Mouse (Mus musculus) embryo, embryonic 11.5 days (tissue): Measurements from ENCODE around the gene Mslnl.
"Not testable (repeated sequence)": the region's sequence is repeated elsewhere in the genome, so short reads cannot be mapped to it uniquely, and the experiment has no call there.

Experiments
- DNase-seq: peaks from one replicate; pipeline ENCODE4 v3.0.0-alpha.2; 2012; ENCODE audit warnings: low read depth, low spot score

Mslnl gene

DNA sequence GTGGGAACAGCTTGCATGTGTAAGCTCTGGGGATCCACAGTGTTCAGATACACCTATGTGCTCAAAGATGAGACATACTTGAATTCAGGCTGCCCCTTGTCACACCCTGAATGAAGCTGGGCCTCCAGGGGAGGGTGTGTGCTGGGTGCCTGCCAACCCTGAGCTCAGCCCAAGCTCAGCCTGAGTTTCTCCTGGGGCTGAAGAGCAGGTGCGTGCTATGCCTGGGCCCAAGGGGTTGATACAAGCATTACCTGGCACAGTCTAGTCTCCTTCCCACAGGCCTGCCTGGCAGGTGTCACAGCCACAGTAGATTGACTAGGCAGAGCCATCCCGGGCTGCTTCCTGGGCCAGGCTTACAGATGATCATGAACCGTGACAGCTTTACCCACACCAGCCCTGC, at the start of gene Mslnl:
Gene Mslnl (plus strand): TSS at position 298 of the 400 bp plus-strand sequence.
- DNase-seq: no peak

DNA sequence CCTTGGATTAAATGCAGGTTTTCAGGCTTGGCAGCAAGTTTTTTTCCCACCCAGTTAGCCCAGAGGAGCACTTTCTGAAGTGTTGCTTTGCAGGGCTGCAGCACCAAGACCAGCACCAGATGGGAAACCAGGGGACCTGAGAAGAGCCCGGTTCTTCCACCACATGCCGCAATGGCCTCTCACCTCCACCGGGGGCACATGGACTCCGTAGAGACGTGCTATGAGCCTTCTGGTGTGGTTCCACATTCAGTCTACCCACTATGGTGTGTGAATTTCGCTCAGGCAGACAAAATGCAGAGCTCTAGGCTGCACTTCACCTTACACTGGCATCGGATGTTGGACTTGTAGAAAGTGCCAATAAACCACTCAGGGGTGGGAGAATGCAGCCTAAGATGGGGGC, 49.5 kb upstream of the Mslnl start:
- DNase-seq: no peak

DNA sequence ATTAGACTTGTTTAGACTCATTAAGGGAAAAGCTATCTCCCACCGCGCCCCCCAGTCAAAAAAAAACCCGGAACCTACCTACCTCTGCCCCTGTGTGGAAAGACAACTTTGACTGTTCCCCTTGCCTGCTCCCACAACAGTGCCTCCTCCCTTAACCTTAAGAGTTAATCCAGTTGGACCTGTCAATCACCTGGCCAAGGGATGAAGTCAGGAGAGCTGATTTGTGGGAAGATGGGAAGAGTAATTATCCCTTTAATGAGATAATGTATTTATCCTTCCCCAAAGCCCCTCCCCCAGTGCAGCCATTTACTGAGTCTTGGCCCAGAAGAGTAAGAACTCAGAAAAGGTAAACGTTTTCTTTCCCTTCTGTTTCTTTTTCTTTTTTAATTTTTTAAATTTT, 46.9 kb upstream of the Mslnl start:
- DNase-seq: no peak

DNA sequence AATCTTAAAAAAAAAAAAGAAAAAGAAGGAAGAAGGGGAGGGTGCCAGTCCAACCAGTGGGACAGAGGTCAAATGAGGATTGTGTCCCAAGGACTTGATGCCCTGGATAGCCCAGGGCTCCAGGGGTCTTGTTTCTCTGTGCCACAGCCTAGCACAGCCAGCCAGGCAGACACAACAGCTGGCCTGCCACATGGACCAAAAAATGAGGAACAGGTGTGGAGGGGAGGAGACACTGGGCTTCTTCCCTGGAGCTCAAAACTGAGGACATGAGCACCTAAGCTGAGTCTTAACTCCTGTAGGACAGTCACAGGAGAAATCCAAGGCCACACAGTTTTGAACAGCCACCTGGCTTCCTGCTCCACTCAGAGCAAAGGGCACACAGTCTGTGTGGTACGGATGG, 39.6 kb upstream of the Mslnl start:
- no peak for DNase-seq

DNA sequence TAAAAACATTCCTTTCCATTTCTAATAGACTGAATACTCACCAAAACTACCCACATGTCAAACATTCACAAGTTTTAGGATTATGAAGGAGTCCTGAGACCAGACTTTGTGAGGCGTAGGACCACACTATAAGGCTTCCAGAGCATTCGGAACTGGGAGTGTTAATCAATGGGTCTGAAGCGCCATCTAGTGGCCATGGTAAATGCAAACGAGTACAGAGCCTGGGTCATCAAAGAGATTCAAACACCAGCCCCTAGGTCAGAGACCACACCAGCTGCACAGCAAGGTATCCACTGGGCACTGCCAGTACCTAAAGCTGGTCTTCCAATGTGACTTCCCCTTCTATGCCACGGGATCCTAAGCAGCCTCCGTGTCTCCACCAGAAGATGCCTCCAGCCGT, 37.4 kb upstream of the Mslnl start:
- peak; percentile 72 for DNase-seq

DNA sequence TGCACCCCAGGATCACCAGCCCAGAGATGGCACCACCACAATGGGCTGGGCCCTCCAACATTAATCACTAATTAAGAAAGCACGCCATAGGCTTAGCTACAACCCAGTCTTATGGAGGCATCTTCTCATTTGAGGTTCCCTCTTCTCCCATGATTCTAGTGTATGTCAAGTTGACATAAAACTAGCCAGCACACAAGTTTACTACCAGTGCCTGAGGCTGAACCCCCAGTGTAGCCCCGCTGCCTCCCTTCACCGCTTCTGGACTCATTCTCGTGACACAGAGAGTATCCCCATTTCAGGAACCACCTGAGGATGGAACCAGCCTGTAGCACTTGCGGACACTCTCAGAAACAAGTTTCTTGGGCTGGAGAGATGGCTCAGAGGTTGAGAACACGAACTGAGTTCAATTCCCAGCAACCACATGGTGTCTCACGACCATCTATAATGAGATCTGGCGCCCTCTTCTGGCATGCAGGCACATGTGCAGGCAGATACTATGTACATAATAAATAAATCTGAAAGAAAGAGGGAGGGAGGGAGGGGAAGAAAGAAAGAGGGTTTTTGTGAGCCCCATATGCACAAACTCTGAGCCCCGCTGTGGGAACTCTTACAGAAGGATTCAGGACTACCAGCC, 34.9 kb upstream of the Mslnl start:
- no peak for DNase-seq

DNA sequence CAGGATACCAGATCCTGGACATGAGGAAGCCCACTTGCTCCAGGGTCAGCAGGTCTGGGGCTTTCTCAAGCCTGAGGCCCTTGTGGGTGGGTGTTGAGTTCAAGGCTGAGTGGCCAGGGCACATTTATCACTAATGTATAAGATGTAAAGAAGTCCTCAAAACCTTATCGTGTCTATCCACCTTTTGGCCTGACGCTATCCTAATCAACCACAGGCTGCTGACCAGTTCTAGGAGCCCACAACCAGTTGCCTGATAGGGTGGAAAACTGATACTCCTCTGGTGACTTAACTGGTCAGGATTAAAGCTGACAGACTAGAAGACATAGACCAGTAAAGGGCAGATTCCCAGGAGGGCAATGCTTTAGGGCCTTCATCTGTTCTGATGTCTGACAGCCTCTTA, 25.8 kb upstream of the Mslnl start:
- no peak for DNase-seq

DNA sequence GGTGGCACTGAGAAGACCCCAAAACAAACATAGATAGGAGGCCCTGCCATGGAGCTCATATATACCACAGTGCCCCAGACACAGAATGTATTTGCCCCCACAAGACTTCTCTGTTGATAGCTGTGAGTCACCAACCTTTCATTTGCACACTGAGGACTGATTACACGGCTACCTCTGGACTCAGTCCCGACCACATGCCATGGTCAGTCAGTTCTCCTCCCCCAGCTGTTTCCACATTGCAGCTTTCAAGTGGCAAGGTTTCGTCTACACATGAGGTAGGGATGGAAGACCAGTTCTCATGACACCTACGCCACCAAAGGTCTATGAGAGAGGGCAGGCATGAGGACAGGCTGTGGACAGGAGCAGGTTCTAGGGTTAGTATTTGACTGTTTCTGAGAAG, 24.7 kb upstream of the Mslnl start:
- no peak for DNase-seq

DNA sequence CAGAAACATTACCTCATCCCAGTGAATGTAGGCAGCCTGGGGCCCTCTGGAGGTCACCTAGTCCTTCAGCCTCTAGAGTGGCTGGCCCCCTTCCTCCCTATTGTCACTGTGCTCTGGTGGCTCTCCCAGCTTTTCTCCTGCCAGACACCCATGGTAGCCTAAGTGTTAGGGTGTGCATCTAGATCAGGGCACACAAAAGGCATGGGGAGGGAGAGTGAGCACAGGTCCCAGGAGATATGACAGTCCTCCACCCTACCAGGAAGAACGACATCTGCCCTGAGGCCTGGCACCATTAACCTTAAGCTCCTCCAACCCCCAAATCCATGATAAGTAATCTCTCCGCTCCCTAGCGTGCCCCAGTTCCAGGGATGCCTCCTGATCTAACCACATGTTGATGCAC, 20.2 kb upstream of the Mslnl start:
- DNase-seq: no peak

DNA sequence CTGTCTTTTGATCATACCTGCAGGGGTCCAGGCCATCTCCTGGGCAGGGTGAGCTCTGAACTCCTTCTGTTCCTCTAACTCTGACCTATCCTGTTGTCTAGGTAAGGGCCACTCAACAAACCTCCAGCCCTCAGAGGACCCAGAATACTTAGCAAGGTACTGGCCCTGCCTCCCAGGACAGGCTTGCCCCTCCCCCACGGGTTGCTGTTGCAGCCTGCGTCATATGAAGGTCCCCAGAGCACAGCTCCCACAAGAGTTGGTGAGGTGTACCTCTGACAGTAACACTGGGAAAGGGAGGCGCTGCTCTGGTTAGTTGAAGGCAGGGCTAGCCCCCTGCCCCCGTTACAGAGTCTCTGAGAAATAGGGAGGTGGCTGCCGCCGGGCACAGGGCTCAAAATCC, 19.7 kb upstream of the Mslnl start:
- no peak for DNase-seq

DNA sequence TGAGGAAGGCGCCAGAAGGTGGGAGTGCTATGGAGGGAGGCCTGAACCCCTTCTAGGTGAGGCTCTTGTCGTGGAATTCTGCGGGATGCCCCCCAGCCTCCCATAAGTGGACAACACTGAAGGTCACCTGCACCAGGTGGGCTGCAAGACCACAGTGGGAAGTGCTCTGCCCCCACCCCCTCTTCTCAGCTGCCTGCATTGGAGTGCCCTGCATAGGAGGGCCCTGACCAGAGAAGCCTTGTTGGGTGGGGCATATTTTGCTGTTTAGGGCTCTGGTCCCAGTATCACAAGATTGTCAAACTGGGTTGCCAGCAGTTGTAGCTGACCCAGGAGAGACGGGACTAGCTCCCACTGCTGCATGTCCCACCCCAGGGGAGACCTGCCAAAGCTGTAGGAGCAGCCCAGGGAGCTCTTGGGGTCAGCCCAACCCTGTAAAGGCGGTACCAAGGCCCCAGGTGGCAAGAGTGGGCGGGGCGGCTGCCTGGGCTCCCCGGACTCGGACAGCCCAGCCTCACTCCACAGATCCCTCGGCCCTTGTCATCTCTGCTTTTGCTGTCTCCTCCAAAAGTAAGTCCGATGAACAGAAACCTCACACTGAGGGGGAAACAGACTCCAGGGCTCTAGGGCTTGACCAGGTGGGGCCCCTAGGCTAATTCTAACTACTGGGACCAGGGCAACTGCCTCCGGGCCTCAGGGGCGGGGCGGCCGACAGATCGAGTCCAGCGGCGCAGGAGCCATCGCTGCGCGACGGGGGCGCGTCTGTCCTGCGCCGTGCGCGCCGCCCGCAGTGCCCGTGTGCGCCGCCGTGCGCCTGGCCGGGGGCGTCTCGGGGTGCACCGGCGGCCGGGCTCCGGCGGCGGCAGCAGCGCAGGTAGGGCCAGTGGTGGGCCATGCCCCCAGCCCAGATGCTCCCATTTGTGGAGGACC, 18.9 kb upstream of the Mslnl start, which contains the start of gene Gng13:
Gene Gng13 (plus strand): TSS at position 461 of the 927 bp plus-strand sequence.
- no peak for DNase-seq

DNA sequence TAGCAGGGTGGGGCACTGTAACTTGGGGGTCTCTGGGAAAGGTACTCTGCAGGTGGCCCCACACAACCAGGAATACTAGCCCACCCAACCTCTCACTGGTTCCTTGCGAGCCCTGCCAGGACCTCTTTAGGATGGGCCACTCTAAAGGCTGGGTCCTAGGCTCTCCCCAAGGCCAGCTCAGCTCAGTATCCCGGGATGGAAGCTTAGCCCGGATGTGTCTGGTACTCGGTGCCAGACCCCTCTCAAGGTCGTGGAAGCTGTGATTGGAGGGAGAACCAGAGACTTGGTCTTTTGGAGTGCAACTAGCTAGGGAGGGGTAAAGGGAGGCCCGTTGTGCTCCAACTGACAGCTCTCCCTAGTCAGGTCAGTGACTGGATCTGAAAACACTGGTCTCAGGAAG, 18.2 kb upstream of the Mslnl start:
- no peak for DNase-seq

DNA sequence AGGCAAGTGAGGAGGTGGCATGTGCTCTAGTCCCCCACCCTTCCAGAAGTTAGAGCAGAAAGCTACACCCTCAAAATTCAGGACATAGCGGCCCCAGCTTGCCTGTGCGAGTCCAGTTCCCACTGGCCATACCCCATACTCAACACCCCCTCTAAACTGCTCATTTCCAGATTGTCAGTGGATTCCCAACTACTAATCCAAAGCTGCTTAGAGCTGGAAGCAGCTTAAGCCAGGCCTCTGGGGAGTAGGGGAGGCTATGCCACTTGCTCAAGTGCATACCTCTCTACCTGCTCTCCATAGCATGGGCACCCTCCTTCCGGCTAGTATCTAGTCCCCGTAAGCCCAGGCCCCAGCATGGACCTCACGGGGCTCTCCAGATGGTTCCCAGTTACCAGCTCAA, 14.4 kb upstream of the Mslnl start:
- no peak for DNase-seq

DNA sequence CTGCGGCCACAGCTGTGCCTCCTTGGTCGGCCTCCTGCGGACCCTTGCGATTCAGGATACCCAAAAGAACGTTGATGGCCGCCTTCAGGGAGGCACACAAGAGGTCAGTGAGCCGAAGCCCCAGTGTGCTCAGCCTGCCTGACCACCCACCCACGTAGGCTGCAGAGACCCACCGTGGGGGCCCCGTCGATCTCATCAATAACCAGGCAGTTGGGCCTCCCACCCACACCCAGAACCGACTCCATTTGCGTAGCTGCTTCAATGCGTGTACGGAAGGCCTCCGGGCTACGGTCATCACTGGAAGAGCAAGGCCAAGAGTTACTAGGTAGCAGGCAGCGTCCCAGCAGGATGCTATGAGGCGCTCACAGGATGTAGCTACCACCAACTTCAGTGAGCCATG, 12.4 kb upstream of the Mslnl start:
- no peak for DNase-seq

DNA sequence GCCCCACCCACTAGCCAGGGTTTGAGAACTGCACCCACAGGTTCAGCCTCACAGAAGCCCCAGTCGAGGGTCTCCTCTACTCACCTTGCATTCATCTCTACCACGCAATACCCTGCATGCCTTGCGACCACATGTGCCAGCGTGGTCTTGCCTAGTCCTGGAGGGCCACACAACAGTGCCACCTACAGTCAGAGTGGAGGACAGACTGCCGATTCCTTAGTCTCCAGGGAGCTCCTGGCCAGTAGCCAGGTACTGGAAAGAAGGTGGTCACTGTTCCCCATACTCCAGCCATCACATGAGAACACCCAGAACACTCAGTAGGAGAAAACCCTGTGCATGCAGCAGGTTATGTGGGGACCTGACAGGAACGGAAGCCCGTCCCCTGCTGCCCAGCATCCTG, 11.9 kb upstream of the Mslnl start:
- no peak for DNase-seq

DNA sequence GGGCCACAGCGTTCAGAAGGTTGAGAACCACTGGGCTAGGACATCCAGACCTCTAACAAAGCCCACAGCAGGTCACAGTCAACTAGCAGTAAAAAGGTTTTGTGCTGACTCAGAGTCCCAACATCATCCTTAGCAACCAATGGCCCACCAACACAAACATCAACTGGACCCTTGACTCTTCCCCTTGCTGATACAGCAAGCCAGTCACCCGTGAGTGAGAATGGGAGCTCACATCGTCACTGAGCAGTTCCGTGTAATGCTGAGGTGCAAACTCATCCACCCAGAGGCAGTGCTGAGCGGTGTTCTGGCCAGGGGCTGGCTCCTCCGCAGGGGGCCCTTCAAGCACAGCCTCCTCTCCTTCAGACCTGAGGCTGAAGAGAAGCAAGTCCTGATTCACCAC, 10.6 kb upstream of the Mslnl start:
- DNase-seq: no peak

DNA sequence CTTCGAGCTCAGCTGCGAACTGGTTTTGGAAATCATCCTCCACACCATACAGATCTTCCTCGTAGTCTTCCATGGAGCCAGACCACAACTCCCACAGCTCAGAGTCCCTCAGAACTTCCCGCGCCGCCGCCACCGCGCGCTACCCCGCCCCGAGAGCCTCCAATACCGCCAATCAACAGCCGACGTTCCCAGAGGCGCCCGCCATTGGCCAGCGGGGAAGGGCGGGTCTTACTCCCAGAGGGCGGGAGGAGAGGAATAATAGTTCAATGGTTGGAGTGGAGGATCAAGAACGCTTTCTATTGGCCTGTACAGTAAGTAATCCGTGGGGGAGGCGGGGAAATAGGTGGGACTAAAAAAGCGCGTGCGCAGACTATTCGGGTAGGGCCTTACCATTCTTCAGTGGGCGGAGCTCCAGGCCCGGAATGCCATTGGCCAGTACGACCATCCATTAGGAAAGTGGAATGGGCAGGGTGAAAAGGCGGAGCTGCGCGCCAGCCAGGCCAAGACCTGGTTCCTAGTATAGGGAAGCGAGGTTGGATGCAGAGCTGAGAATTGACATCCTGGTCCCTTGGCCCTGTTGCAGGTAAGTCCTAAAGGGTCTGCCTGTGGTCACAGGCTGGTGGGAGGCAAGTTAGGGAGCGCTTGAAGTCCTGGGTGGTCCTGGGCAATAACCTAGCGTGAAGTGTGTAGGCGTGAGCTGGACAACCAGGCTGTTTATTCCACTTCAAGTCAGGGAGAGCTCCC, 8.4 kb upstream of the Mslnl start, which contains the start of the genes Chtf18 and Rpusd1:
Gene Chtf18 (minus strand): TSS at position 155 of the 744 bp plus-strand sequence.
Gene Rpusd1 (plus strand): TSS at position 406 of the 744 bp plus-strand sequence.
- peak; percentile 99 for DNase-seq

DNA sequence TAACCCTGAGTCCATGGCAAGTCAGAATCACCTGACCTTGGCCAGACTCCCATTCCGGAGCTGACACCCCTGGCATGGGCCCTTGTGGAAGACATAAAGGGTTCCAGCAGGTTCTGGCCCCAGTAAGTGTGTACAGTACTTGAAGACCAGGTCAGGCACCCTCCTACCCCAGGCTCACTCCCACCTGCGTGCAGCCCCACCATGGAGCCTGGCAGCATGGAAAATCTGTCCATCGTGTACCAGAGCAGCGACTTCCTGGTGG, 7.9 kb upstream of the Mslnl start:
- no peak for DNase-seq

DNA sequence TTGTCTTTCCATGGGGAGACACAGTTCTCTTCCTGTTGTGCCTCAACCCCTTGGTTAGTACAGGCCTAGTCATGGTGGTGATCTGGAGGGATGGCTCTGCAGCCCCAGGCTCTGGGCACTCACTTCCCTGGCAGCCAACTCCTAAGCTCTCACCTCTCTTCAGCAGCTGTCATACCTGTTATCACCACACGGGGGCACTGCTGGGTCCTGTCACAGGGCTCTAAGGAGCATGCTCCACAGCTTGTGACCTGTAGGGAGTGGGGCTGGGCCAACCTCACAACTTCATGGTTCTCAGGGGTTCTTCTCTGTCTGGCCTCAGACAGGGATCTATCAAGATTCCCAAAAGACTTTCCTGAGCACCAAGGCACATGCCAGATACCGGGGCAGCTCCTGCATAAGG, 3.8 kb upstream of the Mslnl start:
- DNase-seq: peak; percentile 80

DNA sequence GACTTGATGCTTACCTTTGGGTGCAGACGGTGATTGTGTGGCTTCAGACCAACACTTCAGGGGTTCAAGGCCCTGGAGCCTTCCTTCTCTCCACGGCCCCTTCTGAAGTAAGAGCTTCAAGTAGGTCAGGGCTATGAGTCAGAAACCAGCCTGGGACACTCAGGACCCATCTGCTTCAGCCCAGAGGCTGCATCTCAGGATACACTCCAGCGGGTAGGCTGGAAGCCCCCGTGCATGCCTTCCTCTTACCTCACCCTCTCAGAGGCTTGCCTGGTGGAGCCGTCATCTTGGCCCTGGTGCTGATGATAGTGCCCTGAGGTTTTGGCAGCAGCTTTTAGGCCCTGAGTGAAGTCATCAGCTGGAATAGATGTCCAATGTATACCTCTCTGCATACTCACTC, 596 bp upstream of the Mslnl start:
- DNase-seq: no peak

DNA sequence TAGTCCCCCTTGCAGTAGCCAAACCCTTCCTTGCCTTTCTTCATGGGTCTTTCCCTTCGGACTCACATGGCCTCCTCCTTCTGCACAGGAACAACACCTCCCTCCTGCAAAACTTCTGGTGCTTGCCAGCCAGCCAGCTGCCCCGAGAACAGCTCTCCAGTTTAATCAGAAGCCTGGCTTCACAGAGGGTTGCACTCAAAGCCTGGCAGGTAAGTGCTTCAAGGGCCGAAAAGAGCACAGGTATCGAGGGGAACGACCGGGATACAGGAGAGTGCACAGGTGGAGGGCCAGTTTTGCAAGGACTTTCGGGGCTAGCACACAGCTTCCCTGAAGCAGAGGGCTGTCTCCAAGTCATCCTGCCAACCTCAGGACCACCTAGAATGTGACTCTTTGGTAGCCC, 3.0 kb downstream of the Mslnl start:
- DNase-seq: no peak

DNA sequence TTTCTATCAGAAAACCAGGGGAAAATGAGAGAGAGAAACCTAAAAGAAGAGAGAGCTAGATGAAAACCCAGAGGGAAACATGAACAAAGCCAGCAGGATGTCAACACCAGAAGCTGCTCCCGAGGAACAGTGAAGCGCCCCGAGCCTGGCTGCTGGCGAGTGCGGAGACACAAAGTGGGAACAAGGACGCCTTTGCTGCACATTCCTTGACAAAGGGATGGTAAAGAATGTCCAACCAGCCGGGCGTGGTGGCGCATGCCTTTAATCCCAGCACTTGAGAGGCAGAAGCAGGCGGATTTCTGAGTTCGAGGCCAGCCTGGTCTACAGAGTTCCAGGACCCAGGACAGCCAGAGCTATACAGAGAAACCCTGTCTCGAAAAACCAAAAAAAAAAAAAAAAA, 5.6 kb downstream of the Mslnl start:
- DNase-seq: not testable (repeated sequence)

DNA sequence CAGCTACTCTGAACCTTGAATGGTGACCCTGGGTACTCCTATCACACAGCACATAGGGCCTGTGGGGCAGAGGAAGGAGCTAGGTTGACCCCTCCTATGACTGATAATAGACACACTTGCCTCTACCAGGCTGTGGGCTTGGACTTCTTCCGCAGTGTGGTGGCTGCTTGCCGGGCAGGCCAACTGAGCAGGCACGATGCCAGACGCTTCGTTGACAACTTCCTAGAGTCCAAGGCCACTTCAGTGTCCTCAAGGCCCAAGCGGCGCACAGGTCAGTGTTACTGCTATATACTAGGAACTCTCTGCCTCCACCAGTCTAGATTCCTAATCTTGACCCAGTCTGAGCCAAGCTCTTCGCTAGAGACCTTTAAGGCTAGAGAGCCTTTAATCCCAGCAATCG, 8.0 kb downstream of the Mslnl start:
- DNase-seq: no peak
